Mouse (Mus musculus) skeletal muscle tissue, adult 2 months (tissue): ENCODE results near the gene Cdc42bpa.

Experiments
- DNase-seq: peaks from one replicate; pipeline ENCODE4 v3.0.0-alpha.2; 2012; ENCODE audit warnings: low read depth, low spot score

Cdc42bpa gene

GRCm38 (mm10) chr1:180162986-180163385, 202.7 kb downstream of the Cdc42bpa start:
- DNase-seq = no peak

GRCm38 (mm10) chr1:180166533-180166932, 206.3 kb downstream of the Cdc42bpa start:
- no peak for DNase-seq

- DNase-seq = no peak
Measured at GRCm38 (mm10) chr1:180168294-180168693, 208.0 kb downstream of the Cdc42bpa start.

- DNase-seq = no peak
Measured at GRCm38 (mm10) chr1:180169161-180169560, 208.9 kb downstream of the Cdc42bpa start.

GRCm38 (mm10) chr1:180170071-180170470, 209.8 kb downstream of the Cdc42bpa start:
- DNase-seq = no peak

- peak; percentile 68 for DNase-seq
Measured at GRCm38 (mm10) chr1:180171883-180172282, 211.6 kb downstream of the Cdc42bpa start.

- no peak for DNase-seq
Measured at GRCm38 (mm10) chr1:180172600-180172999, 212.3 kb downstream of the Cdc42bpa start.

GRCm38 (mm10) chr1:180173017-180173416, 212.7 kb downstream of the Cdc42bpa start:
- peak; percentile 75 for DNase-seq

GRCm38 (mm10) chr1:180174718-180175117, 214.4 kb downstream of the Cdc42bpa start:
- no peak for DNase-seq

GRCm38 (mm10) chr1:180175167-180175566, 214.9 kb downstream of the Cdc42bpa start:
- DNase-seq = peak; percentile 64

GRCm38 (mm10) chr1:180175635-180176034, 215.4 kb downstream of the Cdc42bpa start:
- DNase-seq = no peak

GRCm38 (mm10) chr1:180176784-180177183, 216.5 kb downstream of the Cdc42bpa start:
- DNase-seq = no peak

- DNase-seq = no peak
Measured at GRCm38 (mm10) chr1:180178340-180178739, 218.1 kb downstream of the Cdc42bpa start.

- DNase-seq = no peak
Measured at GRCm38 (mm10) chr1:180179100-180179499, 218.8 kb downstream of the Cdc42bpa start.

GRCm38 (mm10) chr1:180179840-180180239, 219.6 kb downstream of the Cdc42bpa start:
- DNase-seq = peak; percentile 84

GRCm38 (mm10) chr1:180181304-180181965, 221.2 kb downstream of the Cdc42bpa start:
- DNase-seq = no peak

GRCm38 (mm10) chr1:180181966-180182319, 221.7 kb downstream of the Cdc42bpa start:
- no peak for DNase-seq

- DNase-seq = no peak
Measured at GRCm38 (mm10) chr1:180182731-180183130, 222.5 kb downstream of the Cdc42bpa start.

GRCm38 (mm10) chr1:180183525-180184159, 223.4 kb downstream of the Cdc42bpa start:
- no peak for DNase-seq

- no peak for DNase-seq
Measured at GRCm38 (mm10) chr1:180184768-180185167, 224.5 kb downstream of the Cdc42bpa start.

- DNase-seq = no peak
Measured at GRCm38 (mm10) chr1:180185877-180186276, 225.6 kb downstream of the Cdc42bpa start.

GRCm38 (mm10) chr1:180186371-180186770, 226.1 kb downstream of the Cdc42bpa start:
- DNase-seq = no peak

GRCm38 (mm10) chr1:180188951-180189350, 228.7 kb downstream of the Cdc42bpa start:
- DNase-seq = peak; percentile 92
